Mouse (Mus musculus): ENCODE data around the gene Btg2. TPM values are rescaled to one million over a fixed set of nuclear protein-coding genes. Genes with fewer than 3 reads are reported as not detected.

Btg2 gene
- polyA plus RNA-seq, 1 experiment from 2014 or later: 36.9 TPM

- H3K4me3 ChIP-seq (ENCODE audit: control insufficient read depth in 1 of 2, insufficient read depth in 1 of 2, low read depth in 1 of 2, low read length in 2 of 2): no peak overlapping the region
- H3K9ac ChIP-seq (ENCODE audit: low read length): no peak overlapping the region
- no peaks in the 10 kb centered on the region; a peak in 1 of 4 replicates for H3K4me1 ChIP-seq (ENCODE audit: control insufficient read depth in 2 of 2, insufficient read depth in 2 of 2, low read length in 2 of 2)
- 72% methylated on average over 14 of the region's 14 CpGs for WGBS
- no peaks in the 10 kb centered on the region for H3K9me3 ChIP-seq (ENCODE audit: control insufficient read depth, low read length)
- no peak for ATAC-seq (ENCODE audit: insufficient number of reproducible peaks, insufficient read depth, low FRiP score, low read depth)
- H3K27me3 ChIP-seq (ENCODE audit: control insufficient read depth, insufficient read depth, low read length): no peaks in the 10 kb centered on the region
- H3K4me2 ChIP-seq (ENCODE audit: low read length): no peak overlapping the region
- H3K27ac ChIP-seq (replicated peaks in 1 of 2; ENCODE audit: control insufficient read depth in 1 of 2, insufficient read depth in 1 of 2, low read depth in 2 of 2, low read length in 2 of 2): no peak overlapping the region
- no peaks in the 10 kb centered on the region for H3K36me3 ChIP-seq (ENCODE audit: control insufficient read depth, insufficient read depth, low read length)
Measured at GRCm38 (mm10) chr1:134028161-134028846, 50.6 kb downstream of the Btg2 start.

GRCm38 (mm10) chr1:134026741-134027140 lies 52.2 kb downstream of the Btg2 start:
- H3K27me3 ChIP-seq (ENCODE audit: control insufficient read depth, insufficient read depth, low read length): no peaks in the 10 kb centered on the region
- no peaks in the 10 kb centered on the region for H3K9me3 ChIP-seq (ENCODE audit: control insufficient read depth, low read length)
- no peak overlapping the region for H3K4me2 ChIP-seq (ENCODE audit: low read length)
- H3K9ac ChIP-seq (ENCODE audit: low read length): no peak overlapping the region
- 78% methylated on average over 9 of the region's 9 CpGs for WGBS
- no peak overlapping the region for H3K4me3 ChIP-seq (ENCODE audit: control insufficient read depth in 1 of 2, insufficient read depth in 1 of 2, low read depth in 1 of 2, low read length in 2 of 2)
- ATAC-seq (ENCODE audit: insufficient number of reproducible peaks, insufficient read depth, low FRiP score, low read depth): no peak
- H3K27ac ChIP-seq (replicated peaks in 1 of 2; ENCODE audit: control insufficient read depth in 1 of 2, insufficient read depth in 1 of 2, low read depth in 2 of 2, low read length in 2 of 2): no peak overlapping the region
- H3K36me3 ChIP-seq (ENCODE audit: control insufficient read depth, insufficient read depth, low read length): no peaks in the 10 kb centered on the region
- H3K4me1 ChIP-seq (ENCODE audit: control insufficient read depth in 2 of 2, insufficient read depth in 2 of 2, low read length in 2 of 2): peaks cover 0 to 2% of the 10 kb centered on the region in 2 experiments; a peak in 1 of 4 replicates

- 37% methylated on average over 5 of the region's 5 CpGs for WGBS
- no peak overlapping the region for H3K27ac ChIP-seq (replicated peaks in 1 of 2; ENCODE audit: control insufficient read depth in 1 of 2, insufficient read depth in 1 of 2, low read depth in 2 of 2, low read length in 2 of 2)
- H3K36me3 ChIP-seq (ENCODE audit: control insufficient read depth, insufficient read depth, low read length): no peaks in the 10 kb centered on the region
- ATAC-seq (ENCODE audit: insufficient number of reproducible peaks, insufficient read depth, low FRiP score, low read depth): no peak
- H3K9me3 ChIP-seq (ENCODE audit: control insufficient read depth, low read length): no peaks in the 10 kb centered on the region
- H3K4me1 ChIP-seq (ENCODE audit: control insufficient read depth in 2 of 2, insufficient read depth in 2 of 2, low read length in 2 of 2): peaks cover 0 to 2% of the 10 kb centered on the region in 2 experiments; a peak in 1 of 4 replicates
- H3K27me3 ChIP-seq (ENCODE audit: control insufficient read depth, insufficient read depth, low read length): no peaks in the 10 kb centered on the region
- H3K4me2 ChIP-seq (ENCODE audit: low read length): no peak overlapping the region
- H3K9ac ChIP-seq (ENCODE audit: low read length): no peak overlapping the region
- H3K4me3 ChIP-seq (ENCODE audit: control insufficient read depth in 1 of 2, insufficient read depth in 1 of 2, low read depth in 1 of 2, low read length in 2 of 2): no peak overlapping the region
Measured at GRCm38 (mm10) chr1:134025975-134026374, 52.9 kb downstream of the Btg2 start.

Other genes with a start within 250 kb of the Btg2 start
- gene Optc, start 171.1 kb downstream of the Btg2 start, polyA plus RNA-seq (2014; fragmentation: Nextera tagmentation; extraction: Ambion mirVana): 0.40 and 0.47 TPM in 2 replicates
- 2.1 and 2.7 TPM in 2 replicates for gene Prelp, start 157.7 kb downstream of the Btg2 start, polyA plus RNA-seq (2014; fragmentation: Nextera tagmentation; extraction: Ambion mirVana)
- 15.9 and 18.0 TPM in 2 replicates for gene Fmod, start 41.9 kb downstream of the Btg2 start, polyA plus RNA-seq (2014; fragmentation: Nextera tagmentation; extraction: Ambion mirVana)
- 0.46 and 0.96 TPM in 2 replicates for gene Chit1, start 32.1 kb upstream of the Btg2 start, polyA plus RNA-seq (2014; fragmentation: Nextera tagmentation; extraction: Ambion mirVana)
- gene Chil1, start 103.1 kb upstream of the Btg2 start, polyA plus RNA-seq (2014; fragmentation: Nextera tagmentation; extraction: Ambion mirVana): 0.66 and 1.5 TPM in 2 replicates
- gene Mybph, start 114.3 kb upstream of the Btg2 start, polyA plus RNA-seq (2014; fragmentation: Nextera tagmentation; extraction: Ambion mirVana): 0.12 and 0.27 TPM in 2 replicates
- 11.3 and 11.7 TPM in 2 replicates for gene Adora1, start 156.3 kb upstream of the Btg2 start, polyA plus RNA-seq (2014; fragmentation: Nextera tagmentation; extraction: Ambion mirVana)
- gene Myog, start 210.9 kb upstream of the Btg2 start, polyA plus RNA-seq (2014; fragmentation: Nextera tagmentation; extraction: Ambion mirVana): 0.62 and 0.70 TPM in 2 replicates